Mouse (Mus musculus): ENCODE data around the gene Rpl34. TPM values are rescaled to one million over a fixed set of nuclear protein-coding genes. Genes with fewer than 3 reads are reported as not detected.

The Rpl34 gene
- polyA plus RNA-seq, 1 experiment from 2014 or later = 1,078 TPM

DNA sequence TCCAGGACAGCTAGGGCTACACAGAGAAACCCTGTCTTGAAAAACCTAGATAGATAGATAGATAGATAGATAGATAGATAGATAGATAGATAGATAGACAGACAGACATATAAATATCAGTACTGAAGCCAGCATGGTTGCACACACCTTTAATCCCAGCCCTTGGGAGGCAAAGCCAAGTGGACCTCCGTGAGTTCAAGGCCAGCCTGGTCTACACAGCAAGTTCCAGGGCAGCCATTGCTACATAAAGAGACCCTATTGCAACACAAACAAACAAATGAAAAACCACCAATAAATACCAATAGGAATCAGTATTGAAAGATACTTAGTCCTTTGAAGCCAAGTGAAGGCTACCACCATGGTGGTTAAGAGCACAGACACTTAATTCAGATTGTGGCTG, 43.1 kb downstream of the Rpl34 start:
- 94% methylated on average over 1 of the region's 1 CpGs for WGBS
- Histone ChIP-seq H3K36me3 (ENCODE audit: insufficient read depth, low read length) (no peaks in the 10 kb centered on the region), H3K4me1 (replicated peaks; ENCODE audit: insufficient read depth, low read length) (peaks cover 10% of the 10 kb centered on the region; the same call in 1 of the 2 replicates), H3K9ac (ENCODE audit: low read depth, low read length) (no peak overlapping the region), H3K27ac (no peak overlapping the region), H3K9me3 (replicated peaks; ENCODE audit: low read length) (no peaks in the 10 kb centered on the region), H3K4me3 (replicated peaks; ENCODE audit: low read depth, low read length) (no peak overlapping the region), H3K27me3 (ENCODE audit: insufficient read depth, low read length) (no peaks in the 10 kb centered on the region), H3K4me2 (ENCODE audit: low read length) (no peak overlapping the region)
- DNase-seq (ENCODE audit: low spot score) = no peak
- ATAC-seq (replicated peaks; ENCODE audit: low FRiP score, low read depth) = no peak
- no peak for TF ChIP-seq CTCF (IDR thresholded peaks at IDR 0.05; ENCODE audit: low read depth)

DNA sequence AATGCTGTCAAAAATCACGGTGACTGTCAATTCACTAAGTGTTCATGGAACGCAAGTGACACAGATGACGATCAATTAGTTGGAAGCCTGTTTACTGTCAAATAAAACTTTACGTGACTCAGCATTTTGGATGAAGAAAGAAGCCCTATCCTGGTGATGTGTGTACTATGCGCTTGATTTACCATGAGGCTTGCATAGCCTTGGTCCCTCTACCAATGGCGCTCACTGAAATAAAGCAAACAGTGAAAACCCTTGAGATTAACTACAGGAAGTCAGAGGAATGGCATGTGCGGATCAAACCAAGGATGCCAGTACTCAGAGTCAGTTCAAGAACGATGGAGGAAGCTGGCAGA, 45.2 kb downstream of the Rpl34 start:
- Histone ChIP-seq H3K36me3 (ENCODE audit: insufficient read depth, low read length) (no peaks in the 10 kb centered on the region), H3K27ac (no peak overlapping the region), H3K9ac (ENCODE audit: low read depth, low read length) (no peak overlapping the region), H3K9me3 (replicated peaks; ENCODE audit: low read length) (no peaks in the 10 kb centered on the region), H3K27me3 (ENCODE audit: insufficient read depth, low read length) (no peaks in the 10 kb centered on the region), H3K4me1 (replicated peaks; ENCODE audit: insufficient read depth, low read length) (no peaks in the 10 kb centered on the region), H3K4me2 (ENCODE audit: low read length) (no peak overlapping the region), H3K4me3 (replicated peaks; ENCODE audit: low read depth, low read length) (no peak overlapping the region)
- DNase-seq (ENCODE audit: low spot score) (no peak), ATAC-seq (replicated peaks; ENCODE audit: low FRiP score, low read depth) (no peak)
- 84% methylated on average over 8 of the region's 8 CpGs for WGBS
- TF ChIP-seq CTCF (IDR thresholded peaks at IDR 0.05; ENCODE audit: low read depth) = no peak

DNA sequence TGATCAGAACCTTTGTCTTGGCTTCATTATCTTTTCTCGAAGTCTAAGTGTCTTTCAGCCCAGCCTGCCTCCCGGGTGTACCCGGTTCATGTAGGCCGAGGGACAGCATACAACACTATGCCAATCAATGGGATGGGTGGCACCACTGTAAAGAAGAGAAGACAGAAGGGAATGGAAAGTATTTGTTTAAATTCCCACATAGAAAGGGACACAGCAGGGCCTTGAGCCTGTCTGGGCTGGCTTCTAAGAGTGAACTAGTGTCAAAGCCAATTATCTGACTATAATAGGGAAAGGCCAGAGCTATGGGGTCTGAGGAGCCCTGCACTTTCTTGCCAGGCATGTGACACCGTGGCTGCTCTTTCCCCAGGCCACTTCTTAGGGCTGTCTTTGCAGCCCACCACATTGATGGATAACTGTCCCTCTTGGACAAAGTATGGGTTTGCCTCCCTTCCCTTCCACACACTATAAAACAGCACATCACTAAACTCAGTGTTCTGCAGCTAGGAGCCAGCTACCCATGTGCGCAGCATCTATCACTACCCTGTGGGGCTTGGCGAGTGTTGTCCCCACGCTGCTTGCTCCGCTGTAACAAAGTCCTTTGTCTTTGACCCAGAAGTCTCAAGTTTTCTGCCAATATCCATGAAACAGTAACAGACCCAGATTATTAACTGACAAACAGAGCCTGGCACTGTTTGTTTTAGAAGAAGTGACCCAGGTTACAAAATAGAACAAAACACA, 45.8 kb downstream of the Rpl34 start:
- no peaks in the 10 kb centered on the region for H3K36me3 ChIP-seq (ENCODE audit: insufficient read depth, low read length)
- TF ChIP-seq CTCF (IDR thresholded peaks at IDR 0.05; ENCODE audit: low read depth) = no peak
- no peak overlapping the region for H3K4me2 ChIP-seq (ENCODE audit: low read length)
- no peak for DNase-seq (ENCODE audit: low spot score)
- ATAC-seq (replicated peaks; ENCODE audit: low FRiP score, low read depth) = no peak
- no peak overlapping the region for H3K9ac ChIP-seq (ENCODE audit: low read depth, low read length)
- no peaks in the 10 kb centered on the region for H3K27me3 ChIP-seq (ENCODE audit: insufficient read depth, low read length)
- no peaks in the 10 kb centered on the region for H3K9me3 ChIP-seq (replicated peaks; ENCODE audit: low read length)
- peak overlapping the region; percentile 31; the same call in 1 of the 2 replicates for H3K27ac ChIP-seq
- H3K4me1 ChIP-seq (replicated peaks; ENCODE audit: insufficient read depth, low read length) = no peaks in the 10 kb centered on the region
- WGBS = 88% methylated on average over 9 of the region's 9 CpGs
- H3K4me3 ChIP-seq (replicated peaks; ENCODE audit: low read depth, low read length) = no peak overlapping the region

DNA sequence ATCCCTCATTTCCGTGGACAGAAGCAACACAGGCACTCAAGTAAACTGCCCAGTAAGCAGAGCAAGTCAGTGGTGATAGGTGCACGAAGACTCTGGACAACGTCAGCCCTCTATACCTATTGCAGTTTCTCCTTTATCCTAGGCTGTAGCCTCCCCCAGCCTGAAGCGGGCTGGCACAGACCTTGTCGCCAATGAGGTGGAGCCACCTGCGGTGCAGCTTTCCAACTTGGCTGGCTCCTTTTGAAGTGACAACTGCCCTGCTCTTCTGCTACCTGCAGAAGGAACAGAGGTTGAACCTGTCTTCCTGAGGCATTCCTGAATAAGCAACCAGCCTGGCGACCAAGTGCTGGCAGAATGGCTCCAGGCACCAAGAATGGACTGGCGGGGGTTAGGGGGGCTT, 46.4 kb downstream of the Rpl34 start:
- DNase-seq (ENCODE audit: low spot score) = no peak

DNA sequence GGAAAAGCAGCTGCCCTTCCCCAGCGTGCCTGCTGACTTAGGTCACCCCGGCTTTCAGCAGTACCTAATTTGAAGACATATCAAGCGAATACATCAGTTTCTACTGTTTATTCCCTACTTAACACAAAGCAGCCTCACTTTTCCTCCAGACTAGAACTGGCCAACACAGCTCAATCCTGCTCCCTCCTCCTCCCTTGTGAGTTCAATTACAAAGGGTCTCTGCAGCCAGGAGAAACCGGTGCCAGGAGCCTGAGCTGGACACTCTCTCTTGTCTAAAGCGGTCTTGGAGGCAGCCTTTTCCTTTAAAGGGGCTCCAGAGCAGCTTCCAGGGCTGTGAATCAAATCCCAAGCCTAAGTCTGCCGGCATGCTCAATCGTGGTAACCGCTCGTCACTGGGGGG, 48.0 kb downstream of the Rpl34 start:
- H3K27ac ChIP-seq = no peak overlapping the region
- DNase-seq (ENCODE audit: low spot score) = no peak
- 81% methylated on average over 9 of the region's 9 CpGs for WGBS

More for the DNA sequence above, 46.4 kb downstream of the Rpl34 start:
- no peaks in the 10 kb centered on the region for H3K4me1 ChIP-seq (replicated peaks; ENCODE audit: insufficient read depth, low read length)
- H3K9ac ChIP-seq (ENCODE audit: low read depth, low read length) = no peak overlapping the region
- no peak for TF ChIP-seq CTCF (IDR thresholded peaks at IDR 0.05; ENCODE audit: low read depth)
- H3K4me3 ChIP-seq (replicated peaks; ENCODE audit: low read depth, low read length) = no peak overlapping the region
- no peaks in the 10 kb centered on the region for H3K9me3 ChIP-seq (replicated peaks; ENCODE audit: low read length)
- WGBS = 86% methylated on average over 8 of the region's 8 CpGs
- H3K36me3 ChIP-seq (ENCODE audit: insufficient read depth, low read length) = no peaks in the 10 kb centered on the region
- H3K27me3 ChIP-seq (ENCODE audit: insufficient read depth, low read length) = no peaks in the 10 kb centered on the region
- no peak overlapping the region for H3K27ac ChIP-seq
- no peak for ATAC-seq (replicated peaks; ENCODE audit: low FRiP score, low read depth)
- H3K4me2 ChIP-seq (ENCODE audit: low read length) = no peak overlapping the region

DNA sequence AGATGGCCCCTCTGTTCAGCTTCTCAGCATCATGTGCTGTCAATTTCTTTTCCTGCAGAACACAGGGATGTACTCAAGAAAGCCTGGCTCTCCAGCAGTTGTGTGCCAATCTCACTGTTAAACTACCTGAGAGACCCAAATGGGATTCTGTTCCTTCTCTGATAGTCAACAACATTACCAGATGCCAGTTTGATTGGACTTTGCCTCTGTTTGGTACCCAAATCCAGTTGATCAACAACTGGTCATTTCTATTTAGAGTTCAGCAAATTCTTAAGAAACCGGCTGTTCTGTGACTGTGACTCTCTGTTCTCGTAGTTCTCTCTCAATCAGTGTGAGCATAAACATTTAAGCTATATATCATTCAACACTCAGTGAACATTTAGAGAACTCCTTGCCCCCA, 49.0 kb downstream of the Rpl34 start:
- Histone ChIP-seq H3K9ac (ENCODE audit: low read depth, low read length) (no peak overlapping the region), H3K27ac (no peak overlapping the region), H3K9me3 (replicated peaks; ENCODE audit: low read length) (no peaks in the 10 kb centered on the region), H3K36me3 (ENCODE audit: insufficient read depth, low read length) (no peaks in the 10 kb centered on the region), H3K4me2 (ENCODE audit: low read length) (no peak overlapping the region), H3K4me1 (replicated peaks; ENCODE audit: insufficient read depth, low read length) (no peaks in the 10 kb centered on the region), H3K4me3 (replicated peaks; ENCODE audit: low read depth, low read length) (no peak overlapping the region), H3K27me3 (ENCODE audit: insufficient read depth, low read length) (no peaks in the 10 kb centered on the region)
- DNase-seq (ENCODE audit: low spot score) (no peak), ATAC-seq (replicated peaks; ENCODE audit: low FRiP score, low read depth) (no peak)
- TF ChIP-seq CTCF (IDR thresholded peaks at IDR 0.05; ENCODE audit: low read depth) = no peak
- WGBS = 65% methylated on average over 2 of the region's 2 CpGs

More for the DNA sequence above, 48.0 kb downstream of the Rpl34 start:
- H3K4me1 ChIP-seq (replicated peaks; ENCODE audit: insufficient read depth, low read length) = no peaks in the 10 kb centered on the region
- no peaks in the 10 kb centered on the region for H3K27me3 ChIP-seq (ENCODE audit: insufficient read depth, low read length)
- H3K36me3 ChIP-seq (ENCODE audit: insufficient read depth, low read length) = no peaks in the 10 kb centered on the region
- no peak for ATAC-seq (replicated peaks; ENCODE audit: low FRiP score, low read depth)
- H3K4me2 ChIP-seq (ENCODE audit: low read length) = no peak overlapping the region
- H3K9ac ChIP-seq (ENCODE audit: low read depth, low read length) = no peak overlapping the region
- no peaks in the 10 kb centered on the region for H3K9me3 ChIP-seq (replicated peaks; ENCODE audit: low read length)
- no peak for TF ChIP-seq CTCF (IDR thresholded peaks at IDR 0.05; ENCODE audit: low read depth)
- H3K4me3 ChIP-seq (replicated peaks; ENCODE audit: low read depth, low read length) = no peak overlapping the region

All from kidney, postnatal 0 days (tissue).